Mouse (Mus musculus) bone marrow macrophage, adult 2 months (primary cell): ENCODE results near the gene Adcy6.

Experiments
- CTCF ChIP-seq: IDR thresholded peaks from 2 replicates; pipeline ENCODE4 v1.5.1; 2012; ENCODE audit warnings: low read depth, mild to moderate bottlenecking, low read length, moderate library complexity
- POLR2A ChIP-seq: IDR thresholded peaks from 2 replicates; pipeline ENCODE4 v1.6.1; 2012; ENCODE audit warnings: mild to moderate bottlenecking, low read depth, low read length, borderline replicate concordance

GRCm38 (mm10) chr15:98545151-98545550, 64.7 kb downstream of the Adcy6 start:
- TF ChIP-seq CTCF (no peak), POLR2A (no peak)
